Mouse (Mus musculus) midbrain, embryonic 15.5 days (tissue): ENCODE results near the gene Gm21188. TPM values are rescaled to one million over a fixed set of nuclear protein-coding genes. Genes with fewer than 3 reads are reported as not detected.

ENCODE experiments used
- polyA plus RNA-seq: library from polyadenylated mRNA; unstranded; fragments of >200 nt; fragmentation: Nextera tagmentation; extraction: Ambion mirVana; gene quantifications from 2 replicates; pipeline ENCODE4 v1.2.1, GENCODE M21; 2015

Gene Gm21188
- polyA plus RNA-seq, 1 experiment from 2014 or later: not detected

Other genes with a start within 250 kb of the Gm21188 start
- gene AF067063, start 222.0 kb downstream of the Gm21188 start, polyA plus RNA-seq: not detected in 2 replicates
- not detected in 2 replicates for gene D13Ertd608e, start 216.2 kb downstream of the Gm21188 start, polyA plus RNA-seq
- gene Tcstv1, start 157.4 kb downstream of the Gm21188 start, polyA plus RNA-seq: not detected in 2 replicates
- gene Gm21761, start 122.9 kb downstream of the Gm21188 start, polyA plus RNA-seq: not detected in 2 replicates
- not detected in 2 replicates for gene B020031M17Rik, start 101.4 kb downstream of the Gm21188 start, polyA plus RNA-seq
- not detected in 2 replicates for gene Gm36079, start 25.2 kb downstream of the Gm21188 start, polyA plus RNA-seq
- not detected in 2 replicates for gene Gm20767, start 88.1 kb upstream of the Gm21188 start, polyA plus RNA-seq
- not detected in 2 replicates for gene Gm21818, start 120.2 kb upstream of the Gm21188 start, polyA plus RNA-seq
- gene Gm21762, start 163.8 kb upstream of the Gm21188 start, polyA plus RNA-seq: not detected in 2 replicates
- not detected in 2 replicates for gene Gm21731, start 186.9 kb upstream of the Gm21188 start, polyA plus RNA-seq
- gene AF067061, start 210.9 kb upstream of the Gm21188 start, polyA plus RNA-seq: not detected in 2 replicates
- gene BC147527, start 248.2 kb upstream of the Gm21188 start, polyA plus RNA-seq: not detected in 2 replicates